Mouse (Mus musculus) ES-E14 (cell line): ENCODE data around the gene Gpr18. TPM values are rescaled to one million over a fixed set of nuclear protein-coding genes. Genes with fewer than 3 reads are reported as not detected.

Experiments
- DNase-seq: peaks from one replicate; pipeline ENCODE4 v3.0.0-alpha.2; 2013; ENCODE audit warnings: low read depth, low spot score
- H3K27ac ChIP-seq: 2 replicates; pipeline ENCODE4 v1.5.1; 2012; ENCODE audit warnings: low read depth, mild to moderate bottlenecking, low read length, moderate library complexity, mixed read lengths; ENCODE audit not compliant: poor library complexity, insufficient read depth, severe bottlenecking
- H3K36me3 ChIP-seq: 2 replicates; pipeline ENCODE4 v1.6.1; 2012; ENCODE audit warnings: mild to moderate bottlenecking, low read length, moderate library complexity, mixed read lengths; ENCODE audit not compliant: control insufficient read depth, poor library complexity, insufficient read depth, severe bottlenecking
- H3K4me1 ChIP-seq, 2 experiments: fragments of 150-350 bp in 1 of 2; sonication (generic) in 1 of 2; 2 replicates each; pipeline ENCODE4 v1.6.1; 2012; ENCODE audit warnings: low read length in 2 of 2, mild to moderate bottlenecking in 1 of 2, mixed read lengths in 1 of 2; ENCODE audit not compliant: control insufficient read depth in 2 of 2, insufficient read depth in 2 of 2, poor library complexity in 1 of 2
- H3K4me3 ChIP-seq, 2 experiments: fragments of 150-350 bp in 1 of 2; sonication (generic) in 1 of 2; 2 replicates each; pipeline ENCODE4 v1.5.1; 2012; ENCODE audit warnings: low read length in 2 of 2, low read depth in 1 of 2, mild to moderate bottlenecking in 1 of 2, mixed read lengths in 1 of 2; ENCODE audit not compliant: insufficient read depth in 1 of 2, poor library complexity in 1 of 2, severe bottlenecking in 1 of 2
- H3K9ac ChIP-seq: 2 replicates; pipeline ENCODE4 v1.6.1; 2012; ENCODE audit warnings: low read depth, mild to moderate bottlenecking, low read length, mixed read lengths; ENCODE audit not compliant: poor library complexity, insufficient read depth, severe bottlenecking
- H3K9me3 ChIP-seq: fragments of 150-350 bp; sonication (generic); 2 replicates; pipeline ENCODE4 v1.6.1; 2012; ENCODE audit warnings: low read depth, mild to moderate bottlenecking, low read length; ENCODE audit not compliant: control insufficient read depth, insufficient read depth
- CHD2 ChIP-seq: IDR thresholded peaks from 2 replicates; pipeline ENCODE4 v1.6.1; 2014; ENCODE audit warnings: mild to moderate bottlenecking, low read depth, low read length, inconsistent platforms
- HCFC1 ChIP-seq: IDR thresholded peaks from 2 replicates; pipeline ENCODE4 v1.6.1; 2012; ENCODE audit warnings: low read length, inconsistent platforms, borderline replicate concordance; ENCODE audit not compliant: insufficient read depth
- MAFK ChIP-seq: IDR thresholded peaks from 2 replicates; pipeline ENCODE4 v1.6.1; 2014; ENCODE audit warnings: mild to moderate bottlenecking, low read depth, low read length, inconsistent platforms; ENCODE audit not compliant: insufficient read depth
- ZC3H11A ChIP-seq: IDR thresholded peaks from 2 replicates; pipeline ENCODE4 v1.6.1; 2012; ENCODE audit warnings: low read depth, mild to moderate bottlenecking, inconsistent platforms, low read length, borderline replicate concordance
- ZNF384 ChIP-seq: IDR thresholded peaks from 2 replicates; pipeline ENCODE4 v1.6.1; 2012; ENCODE audit warnings: low read depth, low read length, inconsistent platforms
- in situ Hi-C, 2 experiments: fragments of 600-800 bp; cut with MboI; formaldehyde crosslinking; loops; one replicate each; pipeline ENCODE4 v1.15.1; 2025; ENCODE audit warnings: low sequenced_read_pairs in 2 of 2, inconsistent platforms in 1 of 2; ENCODE audit not compliant: unreplicated experiment in 2 of 2
- total RNA-seq: library from RNA; depleted of rRNA; stranded (reverse); fragments of 300-350 nt; gene quantifications from 2 replicates; pipeline ENCODE4 v1.2.3, GENCODE M21; 2012

Gene Gpr18
- total RNA-seq, 1 experiment, result 0.49 TPM

DNA sequence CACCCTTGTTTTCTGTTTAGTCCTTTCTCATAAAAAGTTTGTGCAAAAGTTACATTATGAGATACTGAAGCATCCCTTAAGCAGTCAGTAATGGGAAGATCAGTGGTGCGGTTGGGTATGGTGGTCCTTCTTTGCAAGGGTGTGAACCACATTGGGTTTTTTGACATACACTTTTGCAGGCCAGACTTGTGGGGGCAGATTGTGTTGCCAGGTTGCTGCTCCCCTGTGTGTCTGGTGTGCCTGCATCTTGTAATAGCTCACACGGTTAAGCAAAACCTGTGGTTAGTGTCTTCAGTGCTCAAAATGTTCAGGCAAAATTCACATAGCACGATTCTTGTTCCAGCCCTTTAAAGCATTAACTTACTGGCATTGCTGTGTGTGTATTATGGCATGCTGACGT lies 20.3 kb downstream of the Gpr18 start:
- Histone ChIP-seq H3K36me3 (no peaks in the 10 kb centered on the region; the same call in 1 of the 2 replicates), H3K27ac (no peak overlapping the region), H3K9ac (no peak overlapping the region), H3K9me3 (no peaks in the 10 kb centered on the region), H3K4me3 (no peak overlapping the region), H3K4me1 (peaks cover 0 to 5% of the 10 kb centered on the region in 2 experiments; a peak in 2 of 4 replicates)
- TF ChIP-seq CHD2, result no peak
- TF ChIP-seq HCFC1, result no peak
- no peak for TF ChIP-seq ZC3H11A
- no peak for TF ChIP-seq MAFK
- no peak for TF ChIP-seq ZNF384
- in situ Hi-C loops, result no loop called here
- no peak for DNase-seq

DNA sequence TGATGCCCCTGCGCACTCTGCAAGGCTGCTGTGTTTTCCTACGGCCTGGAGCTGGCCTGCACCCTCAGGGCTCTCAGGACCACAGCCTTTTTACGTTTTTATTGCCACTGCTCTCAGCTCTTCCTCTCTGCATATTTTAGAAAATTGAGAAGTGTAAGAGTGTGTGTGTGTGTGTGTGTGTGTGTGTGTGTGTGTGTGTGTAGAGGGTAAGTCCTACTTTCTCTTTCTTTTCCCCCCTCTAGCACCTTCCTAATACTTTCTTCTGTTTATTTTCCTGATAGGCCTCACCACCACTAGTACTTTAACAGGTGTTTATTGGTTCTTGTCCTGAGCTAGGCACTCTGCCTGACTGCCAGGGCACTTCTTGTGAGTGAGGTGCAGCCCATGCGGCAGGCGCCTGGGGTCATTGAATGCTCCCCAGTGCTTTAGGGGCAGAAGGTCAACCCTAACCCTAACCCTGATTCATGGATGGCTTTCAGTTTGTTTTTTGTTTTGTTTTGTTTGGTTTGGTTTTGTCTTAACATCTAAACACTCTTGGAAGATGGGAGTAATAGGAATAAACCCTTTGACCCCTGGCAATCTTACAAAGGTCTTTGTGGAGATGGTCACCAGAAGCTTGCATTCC lies 21.0 kb downstream of the Gpr18 start:
- no peak overlapping the region for H3K4me3 ChIP-seq
- no peak overlapping the region for H3K27ac ChIP-seq
- no peak overlapping the region for H3K9ac ChIP-seq
- no peak for DNase-seq
- H3K9me3 ChIP-seq, result no peaks in the 10 kb centered on the region
- peaks cover 0 to 5% of the 10 kb centered on the region in 2 experiments; a peak in 2 of 4 replicates for H3K4me1 ChIP-seq
- in situ Hi-C loops, result no loop called here
- TF ChIP-seq HCFC1, result no peak
- TF ChIP-seq ZNF384, result no peak
- TF ChIP-seq CHD2, result no peak
- TF ChIP-seq MAFK, result no peak
- TF ChIP-seq ZC3H11A, result no peak
- H3K36me3 ChIP-seq, result no peaks in the 10 kb centered on the region; the same call in 1 of the 2 replicates

GRCm38 (mm10) chr14:121893747-121894146 lies 21.8 kb downstream of the Gpr18 start:
- no peak overlapping the region for H3K9ac ChIP-seq

DNA sequence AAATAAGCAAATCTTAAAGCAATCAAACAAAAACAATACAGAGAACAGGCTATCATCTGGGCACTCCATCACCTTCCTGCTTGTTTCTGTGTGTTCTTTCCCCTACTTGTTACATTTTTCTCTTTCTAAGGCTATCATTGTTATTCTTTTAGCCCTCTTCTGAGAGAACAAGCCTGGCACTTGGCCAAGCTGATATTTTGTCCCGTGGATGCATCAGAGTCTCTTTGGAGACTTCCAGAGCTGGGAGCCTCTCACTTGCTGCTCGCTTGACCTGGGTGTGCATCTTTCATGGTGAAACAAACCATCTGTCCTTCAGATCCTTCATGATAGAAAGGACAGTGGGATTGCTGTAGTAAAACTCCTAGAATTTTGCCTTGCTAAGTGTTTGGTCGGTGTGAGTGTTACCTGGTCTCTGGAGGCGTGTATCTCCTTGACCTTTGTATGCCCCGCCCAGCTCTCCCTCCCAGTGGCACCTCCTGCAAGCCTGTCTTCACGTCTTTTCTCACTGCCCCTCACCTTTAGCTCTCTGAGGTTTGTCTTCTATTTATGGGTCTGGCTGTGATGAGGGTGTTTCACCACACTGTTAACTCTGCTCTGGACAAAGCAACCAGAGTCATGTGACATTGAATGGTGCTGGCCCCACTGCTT lies 31.3 kb downstream of the Gpr18 start:
- Histone ChIP-seq H3K9ac (no peak overlapping the region), H3K36me3 (peaks cover 2% of the 10 kb centered on the region; the same call in 1 of the 2 replicates), H3K27ac (no peak overlapping the region), H3K4me3 (no peak overlapping the region), H3K9me3 (no peaks in the 10 kb centered on the region), H3K4me1 (peaks cover 5 to 7% of the 10 kb centered on the region in 2 experiments)
- TF ChIP-seq HCFC1, result no peak
- TF ChIP-seq ZC3H11A, result no peak
- no peak for TF ChIP-seq CHD2
- no peak for TF ChIP-seq ZNF384
- TF ChIP-seq MAFK, result no peak
- in situ Hi-C loops, result no loop called here
- DNase-seq, result no peak

More at GRCm38 (mm10) chr14:121893747-121894146, 21.8 kb downstream of the Gpr18 start:
- H3K9me3 ChIP-seq, result no peaks in the 10 kb centered on the region
- TF ChIP-seq ZNF384 (no peak), CHD2 (no peak), ZC3H11A (no peak), HCFC1 (no peak), MAFK (no peak)
- in situ Hi-C loops, result no loop called here
- H3K27ac ChIP-seq, result no peak overlapping the region
- no peak for DNase-seq
- no peaks in the 10 kb centered on the region; the same call in 1 of the 2 replicates for H3K36me3 ChIP-seq
- peaks cover 0 to 5% of the 10 kb centered on the region in 2 experiments; a peak in 2 of 4 replicates for H3K4me1 ChIP-seq
- H3K4me3 ChIP-seq, result no peak overlapping the region
